Mouse (Mus musculus) ES-Bruce4 (cell line): ENCODE measurements around the gene Tcfl5.

ENCODE experiments used
- CTCF ChIP-seq: IDR thresholded peaks from one replicate; pipeline ENCODE4 v1.8.1; 2011; ENCODE audit warnings: low read depth, low read length
- EP300 ChIP-seq: IDR thresholded peaks from 2 replicates; pipeline ENCODE4 v1.6.1; 2011; ENCODE audit warnings: low read depth, low read length; ENCODE audit not compliant: insufficient read depth
- POLR2A ChIP-seq: IDR thresholded peaks from one replicate; pipeline ENCODE4 v1.8.1; 2011; ENCODE audit warnings: low read length; ENCODE audit not compliant: insufficient read depth

- TF ChIP-seq CTCF (no peak), POLR2A (no peak), EP300 (no peak)
Observed at GRCm38 (mm10) chr2:180610283-180610682, 32.2 kb downstream of the Tcfl5 start.
